Mouse (Mus musculus) E14TG2a.4 (cell line): Measurements from ENCODE around the gene Fabp6.

ENCODE experiments used
- CTCF ChIP-seq: conservative IDR thresholded peaks from 2 replicates; pipeline ENCODE4 v1.5.1; 2014; ENCODE audit warnings: low read length
- NANOG ChIP-seq: IDR thresholded peaks from 2 replicates; pipeline ENCODE4 v1.6.1; 2014; ENCODE audit warnings: borderline replicate concordance, low read length, mixed read lengths

GRCm38 (mm10) chr11:43626927-43627645, 25.7 kb upstream of the Fabp6 start:
- TF ChIP-seq NANOG (no peak), CTCF (no peak)
